8 mouse cellular contexts compared by ENCODE assay signal in genomic region chr6:114968361-114969212, GRCm38 (mm10). TPM values are rescaled to one million over a fixed set of nuclear protein-coding genes. Genes with fewer than 3 reads are reported as not detected.
DNase-seq lines count a peak whose midpoint lies in the region; ATAC-seq and TF ChIP-seq lines count a peak whose summit lies in the region.

No protein-coding gene starts in this region.

- H3K4me1 ChIP-seq in hindbrain, postnatal 0 days (ENCODE audit: insufficient read depth, low read length), result no peaks in the 10 kb centered on the region

- intact Hi-C loops in gastrocnemius, adult 2 months (cut with DNase I), result loop anchor here (2.0 kb wide), 1 partner anchor 40 kb away; no protein-coding TSS in a partner anchor

- under 1% methylated on average over 74 of the region's 82 CpGs for WGBS in hindbrain, postnatal 0 days

- ATAC-seq in hindbrain, postnatal 0 days, result peak; percentile 79

- peak; percentile 6 for DNase-seq in T-cell, adult 2 months (ENCODE audit: low spot score)
- DNase-seq in cerebellum, postnatal 25 days, result peak; percentile 89 to 92
- peak; percentile 74 for DNase-seq in gastrocnemius, adult 2 months
- DNase-seq in hindbrain, postnatal 0 days (ENCODE audit: low spot score), result peak; percentile 85
- peak; percentile 84 for DNase-seq in left cerebral cortex, adult 11 months (ENCODE audit: low spot score)
- DNase-seq in lung, postnatal 25 days (ENCODE audit: low spot score), result peak; percentile 92
- peak; percentile 91 to 93 for DNase-seq in right cerebral cortex, postnatal 10 days (ENCODE audit: low spot score in 2 of 2)
- DNase-seq in urinary bladder, postnatal 4 days (ENCODE audit: low spot score in 2 of 2), result peak; percentile 85 to 86

- peak overlapping the region; percentile 96 for H3K4me2 ChIP-seq in hindbrain, postnatal 0 days (ENCODE audit: low read depth, low read length)

- TF ChIP-seq CTCF in gastrocnemius, adult 2 months (IDR thresholded peaks at IDR 0.05), result no peak
- TF ChIP-seq CTCF in hindbrain, postnatal 0 days (IDR thresholded peaks at IDR 0.05; ENCODE audit: low read depth), result no peak

- peak overlapping the region; percentile 80 for H3K4me3 ChIP-seq in gastrocnemius, adult 2 months
- peak overlapping the region; percentile 66 for H3K4me3 ChIP-seq in hindbrain, postnatal 0 days (ENCODE audit: low read length)

- H3K9ac ChIP-seq in hindbrain, postnatal 0 days (replicated peaks; ENCODE audit: low read length), result peak overlapping the region; percentile 64

- H3K27ac ChIP-seq in gastrocnemius, adult 2 months, result peak overlapping the region; percentile 80
- peak overlapping the region; percentile 75 for H3K27ac ChIP-seq in hindbrain, postnatal 0 days

- no peaks in the 10 kb centered on the region for H3K9me3 ChIP-seq in hindbrain, postnatal 0 days (ENCODE audit: low read length)

- no peaks in the 10 kb centered on the region for H3K27me3 ChIP-seq in hindbrain, postnatal 0 days (ENCODE audit: insufficient read depth, low read length)

- H3K36me3 ChIP-seq in hindbrain, postnatal 0 days (ENCODE audit: insufficient read depth, low read length), result no peaks in the 10 kb centered on the region

RNA-seq across cellular contexts. Expression of gene Vgll4, which starts 1.2 kb away (rescaled TPM):
- total RNA-seq in gastrocnemius, adult 2 months (2021), result 10 to 100 TPM; 16.7 to 25.6 TPM
- total RNA-seq in hindbrain, postnatal 0 days (2014; rRNA removed), result 85.4 and 88.5 TPM in 2 replicates
- 49.4 and 53.2 TPM in 2 replicates for polyA plus RNA-seq in hindbrain, postnatal 0 days (2015; fragmentation: Nextera tagmentation; extraction: Ambion mirVana)

Comparison
In these comparisons a context has a peak if more than half of its experiments do, and no peak if none do; other contexts are left out.
1. Peak in every context shown above with its lines: DNase-seq, ATAC-seq, H3K4me3 ChIP-seq and H3K27ac ChIP-seq.
2. DNase-seq: peak in every context shown above with its lines; median percentile 92 in lung, postnatal 25 days; 92 in right cerebral cortex, postnatal 10 days; 90 in cerebellum, postnatal 25 days; 86 in urinary bladder, postnatal 4 days; 85 in hindbrain, postnatal 0 days; 84 in left cerebral cortex, adult 11 months; 74 in gastrocnemius, adult 2 months; 6 in T-cell, adult 2 months.